Mouse (Mus musculus) frontal cortex, postnatal 36 days (tissue): ENCODE results near the gene Abcc9.

Source experiments
- DNase-seq, 2 experiments: peaks; one replicate each; pipeline ENCODE4 v3.0.0; 2022; ENCODE audit warnings: low spot score in 2 of 2

Abcc9 gene

DNA sequence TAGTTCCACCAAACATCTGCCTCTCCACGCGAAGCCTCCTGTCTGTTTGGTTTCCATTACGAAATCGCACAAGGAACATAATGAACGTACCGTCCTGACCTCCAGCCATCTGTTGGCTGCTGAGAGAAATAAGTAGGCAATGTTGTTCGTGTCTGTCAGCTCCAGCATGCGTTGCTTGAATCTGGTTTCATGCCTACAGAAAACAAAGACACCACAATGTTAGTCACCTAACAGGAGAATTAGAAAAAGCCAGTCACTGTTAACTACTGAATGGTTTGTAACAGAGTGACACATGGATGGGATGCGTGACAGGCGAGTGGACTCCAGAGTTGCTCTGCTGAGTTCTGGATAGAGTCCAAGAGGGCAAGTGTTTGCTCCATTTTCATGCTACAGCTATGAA is 87.8 kb downstream of the Abcc9 start:
- DNase-seq: peak in 1 of 2 experiments; percentile 3

DNA sequence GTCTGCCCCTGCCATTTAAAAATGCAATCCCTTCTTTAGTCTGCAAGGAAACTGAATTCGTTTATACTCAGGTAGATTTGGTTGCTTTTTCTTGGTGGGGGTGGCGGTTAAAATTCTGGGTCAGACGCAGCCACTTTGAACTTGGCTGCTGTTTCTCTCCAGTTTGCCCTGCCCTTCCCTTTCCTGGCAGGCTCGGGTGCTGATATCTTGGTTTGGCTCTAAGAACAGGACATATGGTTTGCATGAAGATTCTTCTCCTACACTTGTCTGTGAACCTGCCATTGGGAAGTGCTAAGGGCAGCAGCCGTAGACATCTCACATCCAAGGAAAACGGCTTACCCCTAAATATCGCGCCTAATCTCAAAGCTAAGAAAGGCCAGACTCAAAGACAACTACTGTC is 89.7 kb downstream of the Abcc9 start:
- no peak for DNase-seq

DNA sequence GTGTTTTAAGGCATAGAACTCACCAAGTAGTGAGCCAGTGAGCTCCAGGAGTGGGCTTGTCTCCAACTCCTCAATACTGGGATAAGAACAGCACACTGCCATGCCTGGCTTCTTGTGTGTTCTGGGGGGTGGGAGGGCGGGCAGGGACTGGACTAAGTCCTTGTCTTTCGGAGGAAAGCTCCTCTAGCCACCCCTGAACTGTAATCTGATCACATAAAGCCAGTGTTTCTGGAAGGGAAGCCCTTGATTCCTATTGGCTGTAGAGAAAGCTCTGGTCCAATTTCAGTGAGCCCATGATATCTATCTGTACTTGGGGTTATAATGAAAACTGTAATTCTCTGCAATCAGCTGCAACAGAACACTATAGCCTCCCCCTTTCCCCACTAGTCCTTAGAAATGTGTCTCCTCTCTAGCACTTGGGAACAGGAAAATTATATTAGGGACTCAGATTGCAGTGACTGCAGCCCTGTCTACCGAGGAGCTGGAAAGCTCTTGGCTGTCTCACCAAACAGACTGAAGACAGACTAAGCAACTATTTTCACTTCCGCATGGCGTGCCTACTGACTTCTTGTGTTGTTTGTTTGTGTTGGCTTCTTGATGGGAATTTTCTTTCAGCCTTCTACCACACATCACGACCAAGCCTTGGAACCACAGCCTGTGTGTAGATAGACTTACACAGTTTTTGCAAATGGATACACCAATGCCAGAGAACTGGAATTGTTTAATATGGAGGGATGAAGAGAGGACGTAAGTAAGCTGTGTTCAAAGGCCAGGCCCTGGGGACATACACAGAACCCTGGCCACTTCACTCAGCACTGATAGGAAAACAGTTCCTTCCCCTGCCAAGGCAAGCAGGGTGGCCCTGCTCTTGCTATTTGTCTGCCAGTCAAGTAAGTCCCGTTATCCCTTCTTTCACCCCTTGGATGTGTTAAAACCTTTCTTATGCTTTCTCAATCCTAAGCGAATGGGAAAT is 92.4 kb downstream of the Abcc9 start:
- no peak for DNase-seq

DNA sequence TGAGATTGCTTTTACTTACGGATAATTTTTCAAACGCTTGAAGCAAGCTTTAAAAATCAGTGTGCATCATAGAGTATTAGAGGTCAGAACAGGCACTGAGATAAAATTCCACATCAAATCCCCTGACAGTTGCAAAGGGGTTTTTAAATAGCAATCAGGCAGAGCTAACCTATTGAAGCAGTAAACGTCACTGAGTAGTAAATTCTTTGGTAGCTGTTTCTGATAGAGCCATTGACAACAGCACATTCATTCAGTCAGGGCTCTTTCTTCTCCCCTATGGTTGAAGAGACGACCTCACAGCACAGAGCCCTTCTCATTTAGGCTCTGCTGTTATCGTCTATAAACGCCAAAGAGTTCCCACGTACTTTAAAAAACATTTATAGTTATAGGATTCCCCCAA is 95.0 kb downstream of the Abcc9 start:
- DNase-seq: no peak

DNA sequence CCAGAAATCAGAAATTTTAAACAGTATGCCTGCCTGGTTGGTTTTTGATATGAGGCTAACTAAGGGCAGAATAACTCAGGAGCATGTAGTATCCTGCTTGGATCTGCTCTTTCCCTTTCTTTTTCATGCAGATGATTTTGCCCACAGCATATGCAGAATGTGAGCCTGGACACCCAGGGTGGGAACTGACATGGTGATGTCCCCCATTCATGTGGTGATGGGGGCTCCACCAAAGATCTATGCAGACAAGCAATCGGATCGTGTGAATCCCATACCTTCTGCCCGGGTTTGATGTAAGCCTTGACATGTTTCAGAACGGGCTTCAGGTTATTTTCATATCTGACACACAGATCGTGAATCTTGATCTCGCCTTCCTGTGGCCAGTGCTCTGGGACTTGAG is 99.3 kb downstream of the Abcc9 start:
- DNase-seq: no peak

DNA sequence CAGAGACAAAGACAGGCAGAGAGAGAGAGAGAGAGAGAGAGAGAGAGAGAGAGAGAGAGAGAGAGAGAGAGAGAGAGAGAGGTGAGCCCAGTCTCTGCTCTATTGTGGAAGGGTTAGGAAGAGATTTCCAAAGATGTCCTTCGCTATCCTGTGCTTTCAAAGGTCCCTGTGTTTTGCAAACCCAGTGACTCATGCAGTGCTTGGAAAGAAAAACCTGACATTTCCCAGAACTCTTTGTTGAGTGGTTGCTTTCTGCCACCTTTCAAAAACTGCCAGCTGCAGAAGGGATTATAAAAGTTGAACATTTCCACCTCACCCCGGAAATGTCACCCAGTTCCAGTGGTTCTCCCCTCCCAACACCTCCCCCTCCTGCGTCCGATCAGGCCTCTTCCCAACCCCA is 123.3 kb downstream of the Abcc9 start:
- no peak for DNase-seq

DNA sequence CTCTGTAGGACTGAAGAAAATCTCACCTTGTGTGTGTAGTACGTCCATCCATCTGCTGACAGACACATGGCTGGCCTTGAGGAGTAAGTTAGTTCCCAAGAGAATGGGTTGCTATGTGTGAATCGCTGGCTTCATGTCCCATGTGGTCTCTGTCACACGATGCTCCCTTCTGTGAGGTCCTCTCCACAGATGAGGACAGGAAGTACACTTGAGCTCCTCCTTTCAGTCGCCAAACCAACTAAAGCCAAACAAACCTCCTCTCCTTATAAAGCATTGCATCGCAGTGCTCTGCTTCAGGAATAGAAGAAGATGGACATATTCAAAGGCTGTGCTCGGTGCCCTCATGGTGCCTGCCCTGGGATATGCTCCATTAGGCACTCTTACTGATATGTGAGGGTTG is 124.3 kb downstream of the Abcc9 start:
- DNase-seq: no peak

DNA sequence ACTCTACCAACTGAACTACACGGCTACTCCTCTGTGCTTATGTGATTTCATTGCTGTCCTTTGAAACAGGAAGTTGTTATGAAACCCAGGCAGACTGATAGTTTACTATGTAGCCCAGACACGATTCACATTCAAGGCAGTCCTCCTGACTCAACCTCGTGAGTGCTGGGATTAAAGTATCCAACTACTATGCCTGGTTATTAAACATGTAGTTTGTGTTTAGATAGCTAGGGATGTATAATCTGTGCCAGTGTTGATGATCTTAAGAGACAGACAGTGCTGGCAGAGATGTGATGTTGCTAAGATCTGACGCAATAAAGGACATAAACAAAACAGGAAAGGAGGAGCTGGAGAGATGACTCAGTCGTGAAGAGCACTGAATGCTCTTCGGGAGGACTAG is 129.2 kb downstream of the Abcc9 start:
- DNase-seq: no peak

DNA sequence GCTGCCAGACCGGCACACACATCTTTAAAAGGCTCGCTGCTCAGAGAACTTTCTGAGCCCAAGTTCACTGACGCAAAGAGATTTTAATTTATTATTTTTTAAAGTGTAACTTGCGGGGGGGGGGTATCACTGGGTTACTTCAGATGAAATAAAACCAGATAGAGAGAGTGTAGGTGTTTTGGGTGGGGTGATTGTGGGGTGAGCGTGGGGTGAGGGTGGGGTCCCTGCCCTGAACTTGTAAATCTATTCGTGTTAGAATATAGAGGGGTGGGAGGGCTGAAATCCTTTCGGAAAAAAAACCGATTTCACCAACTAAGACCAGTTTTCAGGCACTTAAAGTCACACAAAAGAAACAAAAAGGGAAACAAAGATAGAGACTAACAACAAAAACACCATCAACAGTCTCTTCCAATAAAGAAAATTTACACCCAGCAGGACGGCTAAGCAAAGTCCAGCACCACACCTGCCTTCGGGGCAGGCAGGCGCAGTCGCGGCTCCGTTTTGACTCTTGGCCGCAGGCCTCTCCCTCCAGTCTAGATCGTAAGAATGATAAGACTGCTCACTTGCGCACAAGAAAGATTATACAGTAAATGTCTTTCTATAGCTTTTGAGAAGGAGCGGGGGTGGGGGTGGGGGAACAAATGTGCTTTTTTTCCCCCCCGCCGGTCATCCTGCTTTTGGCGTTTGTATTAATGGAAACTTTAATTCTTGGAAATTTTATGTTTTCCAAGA is 130.3 kb downstream of the Abcc9 start:
- no peak for DNase-seq

DNA sequence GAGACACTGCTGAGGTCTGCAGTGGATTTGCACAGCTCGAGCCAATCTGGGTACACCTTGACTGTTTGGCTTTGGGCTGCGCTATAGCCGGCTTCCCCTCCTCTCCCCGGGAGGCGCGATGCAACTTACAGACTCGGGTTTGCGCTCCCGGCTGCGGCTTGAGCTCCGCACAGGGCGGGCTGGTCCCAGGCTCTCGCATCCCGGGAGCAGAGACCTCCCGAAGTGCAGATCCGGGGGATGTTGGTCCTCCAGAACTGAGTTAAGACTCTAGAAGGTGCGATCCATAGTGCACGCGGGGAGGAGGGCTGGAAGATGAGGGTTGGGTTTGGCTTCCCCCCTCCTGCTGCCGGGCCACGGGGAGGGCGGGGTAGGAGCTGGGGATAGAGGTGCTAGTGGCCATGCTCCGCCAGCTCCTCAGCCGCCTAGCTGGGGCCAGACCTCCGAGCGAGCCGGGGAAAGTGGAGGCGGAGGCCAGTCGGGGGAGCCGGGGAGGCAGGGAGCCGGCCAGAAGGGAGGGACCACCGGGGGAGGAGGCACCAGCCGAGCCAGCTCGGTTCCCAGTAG is 131.0 kb downstream of the Abcc9 start, which contains the start of gene Kcnj8:
Kcnj8 (minus strand) TSS at position 560 of the 564 bp plus-strand sequence.
- peak; percentile 13 to 27 for DNase-seq

DNA sequence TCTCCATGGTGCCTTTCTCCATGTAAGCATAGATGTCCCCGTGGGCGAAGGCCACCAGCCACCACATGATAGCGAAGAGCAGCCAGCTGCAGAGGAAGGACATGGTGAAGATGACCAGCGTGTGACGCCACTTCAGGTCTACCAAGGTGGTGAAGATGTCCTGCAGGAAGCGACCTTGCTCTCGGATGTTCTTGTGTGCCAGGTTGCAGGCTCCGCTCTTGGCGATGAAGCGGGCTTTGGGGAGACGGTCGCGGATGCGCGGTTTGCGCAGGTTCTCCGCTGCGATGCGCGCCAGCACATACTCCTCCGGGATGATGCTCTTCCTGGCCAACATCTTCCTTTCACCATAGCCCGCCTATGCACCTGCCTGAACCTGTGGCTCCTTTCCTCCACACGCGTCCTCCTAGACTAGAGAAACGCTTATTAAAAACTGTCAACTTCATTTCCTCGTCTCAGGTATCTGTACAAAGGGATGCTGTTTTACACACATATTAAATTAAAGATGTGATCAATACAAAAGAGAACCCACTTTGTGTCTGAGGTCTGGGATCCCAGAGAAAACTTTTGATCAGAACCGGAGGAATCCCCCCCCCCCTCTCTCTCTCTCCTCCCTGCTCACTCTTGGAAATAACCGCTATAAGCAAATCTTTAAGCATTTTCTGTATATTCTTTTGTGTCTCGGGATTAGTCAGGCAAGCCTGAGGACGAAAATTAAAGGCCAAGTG is 131.9 kb downstream of the Abcc9 start:
- peak; percentile 2 to 9 for DNase-seq

DNA sequence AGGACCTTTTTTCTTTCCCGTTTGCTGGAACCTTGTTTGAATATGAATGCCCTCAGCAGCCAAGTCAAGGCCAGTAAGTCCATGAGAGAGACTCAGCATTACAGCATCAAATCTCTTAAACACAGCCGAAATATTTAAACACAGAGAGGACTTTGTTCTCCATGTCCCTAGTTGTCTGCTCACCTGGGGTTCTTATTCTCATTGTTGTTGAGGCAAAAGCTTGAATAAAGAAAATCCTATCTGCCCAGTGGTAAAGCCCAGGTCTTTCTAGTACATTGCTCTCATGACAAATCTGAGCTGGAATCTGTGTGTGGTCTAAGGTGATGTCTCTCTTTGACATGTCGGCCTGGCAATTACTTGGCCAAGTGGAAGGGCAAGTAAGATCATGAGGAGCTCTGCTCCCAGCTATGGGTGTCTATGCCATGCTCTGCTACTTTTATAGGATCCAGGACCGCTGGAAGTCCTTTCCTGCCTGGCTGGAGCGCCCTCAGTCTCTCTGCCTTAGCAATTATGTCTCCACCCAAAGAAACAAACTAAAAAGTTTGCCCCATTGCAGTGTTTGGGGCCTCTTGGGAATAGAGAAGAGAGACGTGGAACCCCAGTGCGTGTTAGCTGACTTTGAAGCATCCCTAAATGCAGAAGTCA is 133.3 kb downstream of the Abcc9 start:
- no peak for DNase-seq

DNA sequence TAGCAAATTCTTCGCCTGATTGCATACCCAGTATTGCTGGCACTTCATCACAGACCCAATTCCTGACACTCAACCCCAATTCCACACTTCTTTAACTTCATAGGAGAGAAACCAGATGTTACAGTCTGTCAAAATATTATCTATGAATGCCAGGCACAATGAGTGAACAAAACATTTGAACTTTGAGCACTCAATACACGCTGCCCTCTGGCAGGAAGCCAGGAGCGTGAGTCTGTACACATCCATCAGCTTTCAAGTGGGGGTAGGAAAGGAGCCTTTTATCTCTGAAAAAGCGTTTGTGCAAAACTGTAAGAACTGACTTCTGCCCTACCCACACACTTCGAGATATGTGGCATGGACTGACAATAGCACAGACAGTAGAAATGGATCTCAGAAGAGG is 134.7 kb downstream of the Abcc9 start:
- DNase-seq: no peak

DNA sequence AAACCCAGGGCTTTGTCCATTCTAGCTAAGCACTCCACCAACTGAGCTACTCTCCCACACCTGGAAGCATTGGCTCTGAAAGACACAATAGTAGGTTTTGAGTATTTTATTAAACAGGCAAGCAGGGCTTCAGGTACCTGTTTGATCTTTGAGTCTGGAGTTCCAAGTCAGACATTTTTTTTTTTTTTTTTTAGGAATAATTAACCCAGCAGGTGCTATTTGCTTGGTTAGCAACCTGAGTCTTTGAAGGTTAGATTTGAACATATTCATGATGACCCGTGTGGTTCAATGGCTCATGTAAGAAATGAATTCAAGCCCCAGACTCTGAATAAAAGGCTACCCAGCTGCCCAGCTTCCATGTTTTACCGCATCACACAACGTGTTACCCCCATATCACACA is 137.4 kb downstream of the Abcc9 start:
- DNase-seq: no peak

DNA sequence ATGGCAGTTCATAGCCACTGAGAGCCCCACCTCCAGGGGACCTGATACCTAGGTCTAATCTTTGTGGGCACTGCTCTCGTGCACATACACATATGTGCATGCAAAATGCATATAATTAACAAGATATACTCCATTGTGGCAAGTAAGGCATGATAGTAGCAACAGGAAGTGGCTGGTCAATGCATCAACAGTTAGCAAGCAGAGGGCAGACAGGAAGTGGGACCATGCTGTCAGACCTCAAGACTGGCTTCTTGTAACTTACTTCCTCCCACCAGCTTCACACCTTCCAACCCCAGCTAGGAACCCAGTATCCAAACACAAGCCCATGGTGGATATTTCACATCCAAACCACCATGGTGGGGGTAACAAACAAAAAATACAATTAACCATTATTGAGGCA is 141.0 kb downstream of the Abcc9 start:
- DNase-seq: no peak

DNA sequence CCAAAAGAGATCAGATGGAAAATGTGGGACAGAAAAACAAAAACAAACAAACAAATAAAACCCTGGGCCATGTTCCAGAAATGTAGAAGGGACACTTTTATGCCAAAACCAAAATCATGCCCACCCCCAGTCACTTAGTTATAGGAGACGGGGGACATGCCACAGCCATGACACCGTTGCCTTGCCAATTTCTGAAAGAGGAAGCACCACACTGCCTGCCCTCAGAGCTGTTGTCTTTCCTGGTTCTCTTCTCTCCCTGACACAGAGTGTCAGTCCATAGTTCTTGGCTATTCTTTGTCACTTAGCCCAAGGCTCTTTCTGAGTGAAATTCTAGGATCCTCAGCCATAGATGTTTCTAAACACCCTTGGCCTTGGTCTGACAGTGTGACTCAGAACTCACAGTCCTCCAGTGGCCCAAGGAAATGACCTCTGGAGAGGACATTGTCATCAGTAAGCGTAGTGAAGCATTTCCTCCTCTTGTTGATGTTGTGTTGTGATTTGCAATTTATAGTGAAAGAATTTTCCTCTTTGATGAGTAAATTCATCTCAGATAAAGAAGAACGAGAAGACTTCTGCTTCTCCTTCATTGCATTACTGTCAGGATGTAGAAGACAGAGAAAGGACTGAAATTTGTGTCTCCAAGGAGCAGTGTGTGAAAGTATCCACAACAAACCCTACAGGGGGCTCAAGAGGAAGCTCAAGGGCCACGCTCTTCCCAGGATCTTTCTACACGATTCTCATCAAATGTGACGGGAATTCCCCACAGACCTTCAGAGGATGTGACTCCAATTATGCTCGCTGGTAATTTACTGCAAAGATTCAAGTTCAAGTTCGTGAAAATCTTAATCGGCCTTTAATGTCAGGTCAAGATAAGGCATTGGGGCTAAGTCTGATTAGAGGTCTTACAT is 143.1 kb downstream of the Abcc9 start:
- no peak for DNase-seq

DNA sequence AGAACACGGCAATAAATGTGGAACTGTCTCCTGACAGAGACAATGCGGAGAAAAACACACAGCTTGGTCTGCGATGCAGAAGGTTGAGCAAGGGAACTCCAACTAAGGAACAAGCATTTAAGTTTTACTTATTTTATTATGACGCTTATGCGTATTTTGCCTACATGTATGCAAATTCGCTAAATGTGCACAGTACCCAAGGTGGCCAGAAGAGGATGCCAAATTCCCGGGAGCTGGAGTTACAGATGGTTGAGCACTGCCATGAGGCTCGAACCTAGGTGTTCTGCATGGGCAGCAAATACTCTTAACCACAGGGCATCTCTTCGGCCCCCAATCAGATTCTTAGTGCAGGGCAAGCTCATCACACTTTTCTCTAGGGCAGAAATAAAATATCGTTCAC is 144.0 kb downstream of the Abcc9 start:
- peak in 1 of 2 experiments; percentile 12 for DNase-seq

DNA sequence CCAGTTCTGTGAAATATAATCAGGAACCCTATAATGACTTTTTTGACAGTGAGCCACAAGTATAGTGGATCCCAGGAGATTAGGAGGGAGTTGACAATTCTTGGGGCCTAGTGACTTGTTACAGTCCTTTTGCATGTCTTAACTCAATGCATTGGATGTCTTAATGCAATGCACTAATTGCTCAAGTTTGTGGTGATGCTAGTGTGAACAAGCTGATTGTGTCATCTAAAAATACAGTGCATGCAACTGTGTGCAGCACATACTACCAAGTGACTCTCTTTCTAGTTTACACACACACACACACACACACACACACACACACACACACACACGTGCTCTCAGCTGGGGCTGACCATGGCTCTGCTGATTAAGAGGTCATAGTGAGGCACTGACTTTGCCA is 146.1 kb downstream of the Abcc9 start:
- DNase-seq: no peak

DNA sequence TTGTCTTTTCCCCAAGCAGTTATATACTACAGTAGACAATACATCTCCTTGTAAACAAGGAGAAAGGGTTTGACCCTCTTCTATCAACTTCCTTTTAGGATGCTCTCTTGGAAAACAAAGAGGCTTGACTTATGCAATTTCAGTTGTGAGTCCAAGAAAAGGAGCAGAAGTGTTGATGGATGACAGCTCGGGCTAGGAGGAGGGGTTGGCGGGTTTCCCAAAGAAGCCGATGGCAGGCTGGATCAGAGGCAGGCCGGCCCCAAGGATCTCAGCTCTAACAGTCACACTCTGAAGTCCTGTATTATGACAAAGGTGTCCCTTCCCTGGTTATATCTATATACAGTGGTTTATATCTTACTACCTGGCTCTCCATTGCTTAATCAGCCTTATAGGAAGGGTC is 150.6 kb downstream of the Abcc9 start:
- DNase-seq: no peak

DNA sequence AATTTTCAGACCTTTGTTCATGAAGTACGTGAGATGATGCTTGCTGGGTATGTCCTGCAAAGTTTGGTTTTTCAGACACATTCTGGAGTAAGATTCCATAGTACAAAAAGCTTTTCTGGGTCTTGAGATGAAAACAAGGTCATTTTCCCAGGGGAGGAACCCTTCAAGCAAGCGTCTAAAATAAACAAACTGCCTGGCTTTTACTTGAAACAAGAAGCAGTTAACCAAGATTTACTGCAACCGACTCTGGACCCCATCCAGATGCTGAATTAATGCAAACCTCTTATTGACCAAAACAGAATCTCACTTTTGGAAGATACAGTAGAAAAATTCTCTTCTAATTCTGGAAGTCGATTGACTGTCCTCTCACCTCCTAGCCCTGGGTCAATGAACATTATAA is 151.2 kb downstream of the Abcc9 start:
- DNase-seq: no peak
